Mouse (Mus musculus) embryonic facial prominence, embryonic 10.5 days (tissue): ENCODE measurements around the gene Rcbtb2. TPM values are rescaled to one million over a fixed set of nuclear protein-coding genes. Genes with fewer than 3 reads are reported as not detected.

Source experiments
- DNase-seq: peaks from one replicate; pipeline ENCODE4 v3.0.0-alpha.2; 2017; ENCODE audit warnings: low spot score
- H3K27ac ChIP-seq: fragments of 300-500 bp; sonication (generic); replicated peaks from 2 replicates; pipeline ENCODE4 v1.5.1; 2016; ENCODE audit warnings: mild to moderate bottlenecking
- H3K27me3 ChIP-seq: fragments of 300-500 bp; sonication (generic); replicated peaks from 2 replicates; pipeline ENCODE4 v1.6.1; 2016; ENCODE audit warnings: low read depth, mild to moderate bottlenecking; ENCODE audit not compliant: poor library complexity, severe bottlenecking
- H3K36me3 ChIP-seq: fragments of 300-500 bp; sonication (generic); replicated peaks from 2 replicates; pipeline ENCODE4 v1.6.1; 2016; ENCODE audit warnings: mild to moderate bottlenecking, moderate library complexity
- H3K4me1 ChIP-seq: fragments of 300-500 bp; sonication (generic); 2 replicates; pipeline ENCODE4 v1.6.1; 2016
- H3K4me3 ChIP-seq: fragments of 300-500 bp; sonication (generic); 2 replicates; pipeline ENCODE4 v1.5.1; 2016; ENCODE audit warnings: mild to moderate bottlenecking, moderate library complexity
- H3K9me3 ChIP-seq: fragments of 300-500 bp; sonication (generic); 2 replicates; pipeline ENCODE4 v1.6.1; 2016; ENCODE audit warnings: mild to moderate bottlenecking
- WGBS: fragments of 180-500 bp; shearing (Covaris S2); methylation state at CpG from one replicate; pipeline ENCODE4 v1.1.7; 2016; 5-methylcytosine and 5-hydroxymethylcytosine counted together
- polyA plus RNA-seq: library from polyadenylated mRNA; unstranded; fragments of >200 nt; fragmentation: Nextera tagmentation; extraction: Ambion mirVana; gene quantifications from 2 replicates; pipeline ENCODE4 v1.2.1, GENCODE M21; 2016

Gene Rcbtb2
- polyA plus RNA-seq, 1 experiment from 2014 or later: 171 TPM

- H3K4me3 ChIP-seq: 0 out of 2 replicates have a peak overlapping the region, but pooled peaks have one; percentile 1
- DNase-seq: no peak
- peak overlapping the region; percentile 60 for H3K27ac ChIP-seq
- no peaks in the 10 kb centered on the region for H3K27me3 ChIP-seq
- H3K9me3 ChIP-seq: no peaks in the 10 kb centered on the region
- WGBS: 78% methylated on average over 3 of the region's 3 CpGs
- H3K36me3 ChIP-seq: peaks cover 18% of the 10 kb centered on the region
- peaks cover 46% of the 10 kb centered on the region for H3K4me1 ChIP-seq
Measured at GRCm38 (mm10) chr14:73141800-73142199, 19.0 kb downstream of the Rcbtb2 start.

- H3K36me3 ChIP-seq: peaks cover 25% of the 10 kb centered on the region
- WGBS: under 1% methylated on average over 11 of the region's 11 CpGs
- H3K4me3 ChIP-seq: peak overlapping the region; percentile 86
- DNase-seq: no peak
- H3K27me3 ChIP-seq: no peaks in the 10 kb centered on the region
- H3K27ac ChIP-seq: peak overlapping the region; percentile 100
- no peaks in the 10 kb centered on the region for H3K9me3 ChIP-seq
- H3K4me1 ChIP-seq: peaks cover 46% of the 10 kb centered on the region
Measured at GRCm38 (mm10) chr14:73142421-73142895, 19.6 kb downstream of the Rcbtb2 start.

DNA sequence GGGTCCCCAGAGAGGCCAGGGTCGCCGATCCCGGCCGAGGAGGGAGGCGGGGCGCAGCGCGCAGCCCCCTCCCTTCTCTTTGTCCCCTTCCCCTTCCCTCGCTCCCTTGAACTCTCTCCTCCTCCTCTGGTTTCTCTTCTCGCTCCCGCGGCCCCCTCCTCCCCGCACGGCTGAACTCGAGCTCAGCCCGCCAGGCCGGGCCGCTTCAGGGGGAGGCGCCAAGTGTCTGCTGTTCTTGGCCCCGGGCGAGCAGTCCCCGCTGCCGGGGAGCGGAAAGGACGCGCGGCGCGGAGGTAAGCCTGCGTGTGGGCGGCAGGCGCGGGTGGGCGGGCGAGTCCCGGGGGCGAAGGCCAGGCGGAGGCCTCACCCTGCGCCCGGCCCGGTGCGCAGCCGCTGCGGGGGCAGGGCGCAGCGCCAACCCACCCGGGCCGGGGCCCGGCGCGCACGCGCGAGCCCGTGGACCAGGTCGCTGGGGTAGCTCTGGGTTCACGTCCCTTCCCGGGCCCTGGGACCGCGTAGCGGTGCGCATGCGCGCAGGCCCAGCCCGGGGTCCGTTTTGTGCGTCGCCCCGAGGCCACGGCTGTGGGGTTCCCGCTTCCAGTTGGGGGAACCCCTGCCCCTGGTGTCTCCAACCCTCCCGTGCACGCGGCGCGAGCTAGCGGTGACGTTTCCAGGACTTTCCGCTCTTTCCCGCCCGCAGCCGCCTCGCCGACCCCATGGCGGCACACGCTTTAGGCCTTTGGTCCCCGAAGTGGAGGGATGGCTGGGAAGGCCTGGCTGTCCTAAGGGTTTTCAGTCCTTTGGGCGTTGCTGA lies 20.3 kb downstream of the Rcbtb2 start:
- Histone ChIP-seq H3K4me1 (peaks cover 46% of the 10 kb centered on the region), H3K36me3 (peaks cover 30% of the 10 kb centered on the region)
- under 1% methylated on average over 88 of the region's 88 CpGs for WGBS

DNA sequence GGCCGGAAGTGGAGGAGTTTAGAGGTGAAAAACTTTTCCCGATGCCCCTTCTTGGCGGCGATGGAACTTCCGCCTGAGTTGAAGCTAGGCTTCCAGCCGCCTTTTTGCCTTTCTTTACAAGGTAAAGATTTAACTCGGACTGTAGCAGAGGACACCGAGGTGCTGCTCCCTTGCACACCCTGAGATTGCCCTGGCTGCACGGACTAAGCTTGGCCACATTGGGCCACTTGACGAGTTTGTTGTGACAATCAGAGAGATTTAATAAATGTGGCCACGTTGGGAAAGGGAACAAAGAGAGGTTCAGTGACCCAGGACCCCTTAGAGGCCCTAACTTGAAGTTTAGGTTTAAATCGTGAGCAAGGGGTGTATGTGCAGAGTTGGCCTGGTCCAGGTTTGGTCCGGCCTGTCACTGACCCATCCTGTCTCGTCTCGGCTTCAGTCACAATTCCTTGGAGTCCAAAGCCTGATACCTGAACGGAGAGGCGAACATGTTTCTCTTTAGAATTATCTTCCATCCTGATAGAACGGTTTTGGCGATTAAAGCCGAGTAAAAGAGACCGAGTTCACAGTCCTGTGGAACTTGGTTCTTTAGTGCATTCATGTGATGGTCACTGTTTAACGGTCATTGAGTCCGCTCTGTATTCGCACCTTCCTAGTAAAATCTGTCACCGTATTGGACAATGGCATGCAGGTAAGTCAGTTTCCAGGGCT lies 21.0 kb downstream of the Rcbtb2 start:
- Histone ChIP-seq H3K4me3 (peak overlapping the region; percentile 86), H3K27me3 (no peaks in the 10 kb centered on the region), H3K9me3 (no peaks in the 10 kb centered on the region), H3K4me1 (peaks cover 46% of the 10 kb centered on the region), H3K36me3 (peaks cover 34% of the 10 kb centered on the region), H3K27ac (peak overlapping the region; percentile 100)
- 41% methylated on average over 25 of the region's 25 CpGs for WGBS
- no peak for DNase-seq

More for the DNA sequence above, 20.3 kb downstream of the Rcbtb2 start:
- Histone ChIP-seq H3K27ac (peak overlapping the region; percentile 100), H3K27me3 (no peaks in the 10 kb centered on the region), H3K9me3 (no peaks in the 10 kb centered on the region), H3K4me3 (peak overlapping the region; percentile 86)
- peak; percentile 90 for DNase-seq

GRCm38 (mm10) chr14:73145531-73145930 lies 22.7 kb downstream of the Rcbtb2 start:
- Histone ChIP-seq H3K36me3 (peaks cover 36% of the 10 kb centered on the region), H3K27ac (no peak overlapping the region), H3K4me1 (peaks cover 36% of the 10 kb centered on the region), H3K9me3 (no peaks in the 10 kb centered on the region), H3K4me3 (no peak overlapping the region), H3K27me3 (no peaks in the 10 kb centered on the region)
- WGBS: 97% methylated on average over 4 of the region's 4 CpGs
- no peak for DNase-seq

GRCm38 (mm10) chr14:73146721-73147120 lies 23.9 kb downstream of the Rcbtb2 start:
- H3K27ac ChIP-seq: no peak overlapping the region
- no peaks in the 10 kb centered on the region for H3K27me3 ChIP-seq
- peaks cover 31% of the 10 kb centered on the region for H3K4me1 ChIP-seq
- DNase-seq: no peak
- peaks cover 40% of the 10 kb centered on the region for H3K36me3 ChIP-seq
- H3K9me3 ChIP-seq: no peaks in the 10 kb centered on the region
- 67% methylated on average over 3 of the region's 3 CpGs for WGBS
- no peak overlapping the region for H3K4me3 ChIP-seq

DNA sequence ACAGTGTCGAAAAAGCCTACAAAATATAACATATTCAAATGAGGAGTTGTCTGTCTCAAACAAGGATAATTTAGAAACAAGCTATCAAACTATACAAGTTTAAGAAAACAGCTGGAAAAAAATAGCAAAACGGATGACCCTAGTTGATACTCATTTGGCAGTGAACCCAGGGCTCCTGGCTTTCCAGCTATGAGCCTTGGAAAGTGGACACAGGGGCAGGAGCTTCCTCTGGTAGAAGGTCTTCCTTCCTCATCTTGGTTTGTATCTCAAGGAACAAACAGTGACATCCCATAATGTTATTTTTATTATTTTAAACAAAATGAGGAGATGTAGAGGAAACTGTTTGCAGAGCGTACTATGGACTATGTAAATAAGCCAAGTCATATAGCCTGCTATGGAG lies 25.3 kb downstream of the Rcbtb2 start:
- H3K27ac ChIP-seq: no peak overlapping the region
- H3K27me3 ChIP-seq: no peaks in the 10 kb centered on the region
- no peak overlapping the region for H3K4me3 ChIP-seq
- 90% methylated on average over 3 of the region's 3 CpGs for WGBS
- H3K36me3 ChIP-seq: peaks cover 54% of the 10 kb centered on the region
- H3K9me3 ChIP-seq: no peaks in the 10 kb centered on the region
- H3K4me1 ChIP-seq: peaks cover 22% of the 10 kb centered on the region
- no peak for DNase-seq

DNA sequence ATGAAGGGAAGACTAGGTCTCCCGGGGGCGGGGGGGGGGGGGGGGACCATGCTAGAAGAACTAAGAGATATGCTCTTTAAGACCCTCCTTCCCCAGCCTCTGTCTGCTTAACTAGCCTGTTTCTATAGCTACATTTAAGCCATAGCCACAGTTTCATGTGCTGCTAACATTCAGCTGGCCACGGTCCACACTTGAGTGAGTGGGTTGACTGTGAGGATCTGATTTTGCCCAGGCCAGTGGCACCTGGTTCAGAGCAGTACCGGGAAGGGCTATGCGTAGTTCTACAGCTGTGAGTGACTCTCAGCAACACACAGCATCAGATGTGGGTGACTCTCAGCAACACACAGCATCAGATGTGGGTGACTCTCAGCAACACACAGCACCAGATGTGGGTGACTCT lies 38.5 kb downstream of the Rcbtb2 start:
- H3K27ac ChIP-seq: no peak overlapping the region
- peaks cover 7% of the 10 kb centered on the region; the same call in 1 of the 2 replicates for H3K4me1 ChIP-seq
- no peaks in the 10 kb centered on the region for H3K9me3 ChIP-seq
- H3K36me3 ChIP-seq: peaks cover 100% of the 10 kb centered on the region
- no peak overlapping the region for H3K4me3 ChIP-seq
- no peaks in the 10 kb centered on the region for H3K27me3 ChIP-seq
- no peak for DNase-seq
- WGBS: 90% methylated on average over 5 of the region's 5 CpGs

DNA sequence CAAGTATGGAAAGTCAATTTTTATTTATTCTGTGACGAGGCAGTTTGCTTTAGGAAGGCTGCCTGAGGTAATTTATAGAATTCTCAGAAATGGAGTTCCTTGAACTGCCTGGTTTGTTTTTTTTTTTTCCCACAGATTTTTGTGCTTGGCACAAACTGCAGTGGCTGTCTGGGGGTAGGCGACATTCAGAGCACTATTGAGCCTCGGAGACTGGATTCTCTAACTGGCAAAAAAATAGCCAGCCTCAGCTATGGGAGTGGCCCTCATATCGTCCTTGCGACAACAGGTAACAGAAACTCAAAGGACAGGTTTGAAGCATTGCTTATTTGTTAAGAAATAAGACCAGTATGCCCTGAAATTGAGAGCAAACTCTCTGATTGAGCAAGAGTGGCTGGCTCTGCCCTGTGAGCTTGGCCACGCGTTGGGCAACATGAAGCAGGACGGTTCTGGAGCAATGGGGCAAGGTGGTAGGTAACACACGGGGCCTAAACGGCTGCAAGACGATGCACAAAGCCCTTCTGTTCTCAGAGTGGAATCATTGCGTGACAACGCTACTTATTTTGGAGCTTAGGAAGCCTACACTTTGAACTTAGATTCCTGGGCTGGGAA lies 39.5 kb downstream of the Rcbtb2 start:
- no peak for DNase-seq
- 92% methylated on average over 13 of the region's 13 CpGs for WGBS
- no peak overlapping the region for H3K27ac ChIP-seq
- no peaks in the 10 kb centered on the region for H3K27me3 ChIP-seq
- peaks cover 100% of the 10 kb centered on the region for H3K36me3 ChIP-seq
- peaks cover 7% of the 10 kb centered on the region; the same call in 1 of the 2 replicates for H3K4me1 ChIP-seq
- no peak overlapping the region for H3K4me3 ChIP-seq
- H3K9me3 ChIP-seq: no peaks in the 10 kb centered on the region

- Histone ChIP-seq H3K27me3 (no peaks in the 10 kb centered on the region), H3K36me3 (peaks cover 100% of the 10 kb centered on the region), H3K27ac (no peak overlapping the region), H3K9me3 (no peaks in the 10 kb centered on the region), H3K4me1 (peaks cover 7% of the 10 kb centered on the region; the same call in 1 of the 2 replicates), H3K4me3 (no peak overlapping the region)
- no peak for DNase-seq
- 94% methylated on average over 10 of the region's 10 CpGs for WGBS
Measured at GRCm38 (mm10) chr14:73163363-73163998, 40.6 kb downstream of the Rcbtb2 start.

- H3K4me1 ChIP-seq: peaks cover 7% of the 10 kb centered on the region; the same call in 1 of the 2 replicates
- H3K27ac ChIP-seq: no peak overlapping the region
- no peaks in the 10 kb centered on the region for H3K9me3 ChIP-seq
- H3K4me3 ChIP-seq: no peak overlapping the region
- no peaks in the 10 kb centered on the region for H3K27me3 ChIP-seq
- 95% methylated on average over 6 of the region's 6 CpGs for WGBS
- DNase-seq: no peak
- peaks cover 99% of the 10 kb centered on the region for H3K36me3 ChIP-seq
Measured at GRCm38 (mm10) chr14:73165136-73165535, 42.3 kb downstream of the Rcbtb2 start.

- WGBS: 95% methylated on average over 6 of the region's 6 CpGs
- Histone ChIP-seq H3K36me3 (peaks cover 99% of the 10 kb centered on the region), H3K27ac (no peak overlapping the region)
Measured at GRCm38 (mm10) chr14:73168605-73169004, 45.8 kb downstream of the Rcbtb2 start.

More at GRCm38 (mm10) chr14:73168605-73169004, 45.8 kb downstream of the Rcbtb2 start:
- Histone ChIP-seq H3K4me1 (no peaks in the 10 kb centered on the region), H3K27me3 (no peaks in the 10 kb centered on the region), H3K9me3 (no peaks in the 10 kb centered on the region), H3K4me3 (no peak overlapping the region)
- DNase-seq: no peak
